Mouse (Mus musculus) layer of hippocampus, postnatal 10 days (tissue): ENCODE measurements around the gene Ddx27. TPM values are rescaled to one million over a fixed set of nuclear protein-coding genes. Genes with fewer than 3 reads are reported as not detected.
"Not testable (repeated sequence)": the region's sequence is repeated elsewhere in the genome, so short reads cannot be mapped to it uniquely, and the experiment has no call there.

ENCODE experiments used
- DNase-seq, 2 experiments: peaks; one replicate each; pipeline ENCODE4 v3.0.0; 2021; ENCODE audit warnings: low spot score in 2 of 2
- long read RNA-seq: library from polyadenylated mRNA; stranded (forward); transcript quantifications from one replicate; pipeline ENCODE4 v2.0.0, GENCODE M21; 2023
- total RNA-seq, 2 experiments: library from RNA; stranded (reverse); gene quantifications; 2 replicates each; pipeline ENCODE4 v1.2.3; 2021

The Ddx27 gene
- 10 to 100 TPM; 34.8 to 36.1 TPM for total RNA-seq
- long read RNA-seq, transcript Ddx27-201 (21 exons, 2,714 nt), result major isoform, 21 of 32 reads
- long read RNA-seq, partial matches to known transcripts, result 1 of 32 reads
- long read RNA-seq, other reads (novel, unspliced or antisense), result 9 of 32 reads

GRCm38 (mm10) chr2:167014702-167015381 lies at the start of gene Ddx27:
Ddx27 (plus strand) TSS chr2:167015193.
- DNase-seq, result peak; percentile 92 to 93

DNA sequence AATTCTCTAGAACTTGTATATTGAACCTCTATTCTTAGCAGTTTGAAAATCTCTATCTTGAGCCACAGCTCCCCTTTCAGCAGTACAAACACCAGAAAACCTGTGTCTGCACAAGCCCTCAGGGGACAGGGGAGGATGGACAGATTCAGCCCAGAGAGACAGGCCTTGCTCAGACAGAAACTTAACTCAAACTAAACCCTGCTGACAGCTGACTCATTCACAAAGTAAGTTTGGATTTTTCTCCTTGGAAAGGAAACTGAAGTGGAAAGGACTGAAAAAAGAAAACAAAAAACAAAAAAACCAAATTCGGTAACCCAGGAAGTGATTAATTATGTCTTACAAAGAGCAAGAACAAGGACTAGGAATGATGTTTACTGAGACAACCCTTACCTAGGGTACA lies 41.8 kb upstream of the Ddx27 start:
- DNase-seq, result no peak

DNA sequence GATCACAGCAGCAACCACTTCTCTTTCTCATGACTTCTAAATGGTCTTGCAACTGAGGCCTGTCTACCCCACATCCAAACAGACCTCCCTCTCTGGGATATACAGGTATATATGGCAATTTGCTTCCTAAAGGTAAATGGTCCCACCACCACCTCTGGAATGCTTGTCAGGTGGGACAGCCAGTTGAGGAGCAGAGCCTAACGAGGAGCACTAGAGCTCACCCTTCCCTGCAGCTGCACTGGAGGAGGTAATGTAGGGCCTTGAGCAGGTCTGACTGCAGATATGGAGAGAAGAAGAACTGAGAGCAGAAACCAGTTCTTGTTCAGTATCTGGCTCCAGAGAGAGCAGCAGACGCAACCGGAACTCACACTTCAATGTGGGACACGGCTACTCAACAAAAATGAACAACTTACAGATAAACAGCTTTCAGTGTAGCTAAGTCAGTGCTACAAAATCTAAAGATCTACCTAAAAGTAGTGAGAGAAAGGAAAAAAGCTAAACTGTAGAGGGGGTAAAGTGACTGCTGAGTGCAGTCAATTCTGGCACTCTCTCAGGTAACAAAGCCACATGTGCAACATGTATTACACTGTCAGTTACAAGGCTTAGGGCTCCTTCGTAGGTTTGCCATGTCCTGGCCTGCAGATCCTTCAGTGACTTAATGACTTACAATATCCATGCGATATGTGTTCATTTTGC lies 40.7 kb upstream of the Ddx27 start:
- DNase-seq, result no peak

DNA sequence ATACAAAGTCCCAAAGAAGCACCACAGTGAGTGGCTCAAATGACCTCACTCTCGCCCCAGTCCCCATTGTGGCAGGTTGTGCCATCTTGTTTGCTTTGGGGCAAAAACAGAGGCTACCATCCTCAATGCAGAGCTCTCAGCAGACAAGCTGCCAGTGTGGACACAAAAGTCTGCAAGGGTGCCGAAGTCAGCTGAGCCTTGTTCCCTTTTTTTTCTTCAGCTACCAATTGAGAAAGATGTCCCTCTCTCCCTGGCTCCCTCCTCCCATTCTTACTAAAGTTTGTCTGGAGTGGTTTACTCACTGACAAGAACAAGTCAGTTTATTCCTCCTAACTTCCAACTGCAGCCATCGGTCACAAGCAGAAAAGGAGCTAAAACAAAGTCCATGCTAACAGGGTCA lies 38.6 kb upstream of the Ddx27 start:
- no peak for DNase-seq

DNA sequence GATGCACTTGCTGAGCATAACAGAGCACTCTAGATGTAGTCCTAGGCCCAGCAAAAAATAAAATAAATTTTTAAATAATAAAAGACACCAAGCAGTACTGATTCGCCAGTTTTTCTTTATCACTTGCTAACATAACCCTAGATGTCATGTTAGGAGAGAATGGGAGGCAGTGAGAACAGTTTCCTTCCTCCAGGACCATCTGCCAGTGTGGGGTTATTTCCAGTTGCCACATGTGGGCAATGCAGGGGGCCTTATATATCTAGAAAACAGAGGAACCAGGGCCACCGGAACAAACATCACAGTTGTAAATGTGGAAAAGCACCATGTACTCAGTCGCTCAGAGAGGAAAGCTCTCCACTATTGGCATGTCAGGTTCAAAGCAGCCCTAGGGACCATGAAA lies 37.5 kb upstream of the Ddx27 start:
- no peak for DNase-seq

DNA sequence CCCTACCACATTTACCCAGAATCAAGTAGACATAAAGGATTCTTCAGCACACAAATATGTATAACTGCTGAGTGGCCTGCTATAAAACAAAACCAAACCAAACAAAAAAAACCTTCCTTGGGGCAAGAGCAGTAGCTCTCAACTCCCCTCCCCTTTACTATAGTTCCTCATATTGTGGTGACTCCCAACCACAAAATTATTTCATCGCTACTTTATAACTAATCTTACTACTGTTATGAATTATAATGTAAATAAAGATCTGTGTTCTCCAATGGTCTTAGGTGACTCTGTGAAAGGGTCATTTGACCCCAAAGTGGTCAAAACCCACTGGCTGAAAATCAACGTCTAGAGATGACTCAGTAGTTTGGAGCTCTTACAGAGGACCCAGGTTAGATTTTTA lies 34.8 kb upstream of the Ddx27 start:
- no peak for DNase-seq

DNA sequence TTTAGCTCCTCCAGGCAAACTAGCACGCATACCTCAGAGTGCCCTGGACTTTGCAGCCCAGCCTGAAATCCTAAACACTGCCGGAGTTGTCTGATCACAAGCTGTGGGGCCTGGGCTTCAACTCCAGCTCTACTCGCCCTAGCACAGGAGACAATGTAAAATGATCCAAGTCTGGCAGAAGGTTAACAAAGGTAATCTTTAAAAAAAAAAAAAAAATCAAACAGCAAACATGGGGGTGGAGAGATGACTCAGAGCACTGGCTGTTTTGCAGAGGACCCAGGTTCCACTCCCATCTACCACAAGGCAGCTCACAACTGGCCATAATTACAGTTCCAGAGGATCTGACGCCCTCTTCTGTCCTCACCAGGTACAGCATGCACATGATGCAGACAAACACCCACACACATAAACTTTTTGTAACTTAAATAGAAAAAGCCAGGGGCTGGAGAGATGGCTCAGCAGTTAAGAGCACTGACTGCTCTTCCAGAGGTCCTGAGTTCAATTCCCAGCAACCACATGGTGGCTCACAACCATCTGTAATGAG lies 31.6 kb upstream of the Ddx27 start:
- no peak for DNase-seq

DNA sequence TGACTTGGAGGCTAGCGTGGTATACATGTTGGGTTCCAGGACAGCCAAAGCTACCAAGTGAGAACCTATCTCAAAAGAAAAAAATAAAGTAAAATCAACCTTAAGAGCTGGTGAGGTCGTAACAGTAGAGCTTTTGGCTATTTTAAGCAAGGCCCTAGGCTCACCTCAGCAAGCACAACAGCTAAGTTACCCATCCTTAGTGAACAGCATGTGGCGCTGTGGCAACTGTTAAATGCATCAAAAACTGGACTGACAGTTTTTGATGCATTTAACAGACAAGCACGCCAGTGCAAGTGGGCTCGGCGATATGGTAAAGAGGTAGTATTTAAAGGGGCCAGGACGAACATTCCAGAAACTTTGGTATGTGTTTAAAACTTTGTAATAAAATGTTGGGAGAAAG lies 24.1 kb upstream of the Ddx27 start:
- DNase-seq, result no peak

DNA sequence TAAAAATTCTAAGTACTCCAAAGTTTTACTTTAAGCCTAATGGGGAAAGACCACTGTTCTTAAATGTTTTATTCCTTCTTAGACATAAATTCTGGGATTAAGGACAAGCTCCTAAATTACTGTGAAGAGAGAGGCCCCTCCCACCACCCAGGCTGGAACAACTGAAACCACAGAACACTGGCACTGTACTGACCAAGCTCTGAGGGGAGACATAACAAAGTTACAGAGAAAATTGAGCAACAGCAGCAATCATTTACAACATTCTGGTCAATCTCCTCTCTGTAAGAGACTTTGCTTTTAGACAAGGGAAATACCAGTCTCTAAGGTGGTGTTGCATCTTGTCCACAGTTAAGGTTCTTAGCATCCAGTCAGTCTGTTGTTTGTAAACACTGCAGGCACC lies 23.0 kb upstream of the Ddx27 start:
- DNase-seq, result no peak

DNA sequence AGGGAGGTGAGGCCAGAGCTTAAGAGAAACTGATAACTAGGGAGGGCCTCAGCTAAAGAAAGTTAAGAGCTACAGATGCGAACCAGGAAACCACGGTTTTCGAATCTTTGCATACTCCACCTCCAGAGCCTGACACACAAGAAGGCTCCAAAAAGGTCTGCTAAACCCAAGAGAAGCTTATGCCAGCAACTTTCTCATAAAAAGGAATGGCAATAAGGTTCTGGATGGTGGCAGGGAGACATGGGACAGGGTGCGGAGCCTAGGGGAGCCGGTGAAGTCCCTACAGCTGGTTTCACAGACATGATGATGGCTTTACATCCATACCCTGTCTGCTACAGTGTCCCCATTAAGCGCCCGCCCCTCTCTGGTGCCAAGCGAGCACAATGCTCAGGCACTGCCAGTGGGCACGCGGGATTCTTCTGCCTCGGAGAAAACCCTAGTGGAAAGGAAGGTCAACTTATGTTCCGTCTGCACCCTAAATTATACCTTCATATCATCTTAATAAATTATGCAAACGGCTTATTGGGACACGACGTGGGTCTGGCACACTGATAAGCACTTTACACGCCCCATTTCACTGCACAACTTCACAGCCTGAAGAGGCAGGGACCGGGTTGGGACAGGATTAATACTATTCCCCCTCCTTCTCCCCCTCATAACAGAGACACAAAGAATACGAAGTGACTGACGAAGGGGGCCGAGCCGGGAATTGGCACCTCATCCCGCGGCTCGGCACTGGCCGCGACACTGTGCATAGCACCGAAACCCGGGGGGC lies 19.8 kb upstream of the Ddx27 start:
- peak in 1 of 2 experiments; percentile 51 for DNase-seq

- DNase-seq, result peak; percentile 92 to 96
Observed at GRCm38 (mm10) chr2:166995796-166996532, 19.0 kb upstream of the Ddx27 start, which contains the start of gene Stau1. Stau1 (minus strand) TSS chr2:166996299.

DNA sequence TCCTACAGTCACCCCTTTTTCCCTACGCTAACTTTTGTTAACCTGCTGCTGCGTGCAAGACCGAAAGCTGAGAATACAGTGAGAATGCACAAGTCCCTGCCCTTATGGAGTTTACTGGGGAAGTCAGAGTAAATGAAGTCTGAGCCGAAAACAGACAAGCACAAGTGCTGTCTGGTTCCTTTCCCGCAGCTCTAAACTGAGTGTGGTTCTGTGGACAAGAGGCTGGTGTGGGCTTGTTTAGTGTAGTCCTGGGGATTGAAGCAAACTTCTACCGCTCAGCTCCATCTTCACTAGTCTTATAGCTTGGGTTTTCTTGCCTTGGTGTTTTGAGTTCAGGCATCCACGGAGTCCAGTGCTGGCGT lies 18.5 kb upstream of the Ddx27 start:
- no peak for DNase-seq

DNA sequence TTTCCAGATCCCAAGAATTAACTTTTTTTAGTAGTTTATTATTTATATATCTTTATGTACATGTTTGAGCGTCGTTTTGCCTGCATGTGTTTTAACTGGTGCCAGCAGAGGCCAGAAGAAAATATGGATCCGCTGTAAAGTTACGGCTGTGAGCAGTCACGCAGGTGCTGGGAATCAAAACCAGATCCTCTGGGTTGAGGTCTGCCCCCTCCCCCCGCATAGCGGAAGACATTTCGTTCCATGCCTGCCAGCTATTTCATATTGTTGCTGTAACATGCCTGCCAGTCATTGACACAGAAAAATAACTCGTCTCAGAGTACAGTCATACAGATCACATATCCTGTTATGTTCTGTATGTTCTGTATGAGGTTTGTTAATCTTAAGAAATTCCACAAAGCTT lies 13.5 kb upstream of the Ddx27 start:
- no peak for DNase-seq

DNA sequence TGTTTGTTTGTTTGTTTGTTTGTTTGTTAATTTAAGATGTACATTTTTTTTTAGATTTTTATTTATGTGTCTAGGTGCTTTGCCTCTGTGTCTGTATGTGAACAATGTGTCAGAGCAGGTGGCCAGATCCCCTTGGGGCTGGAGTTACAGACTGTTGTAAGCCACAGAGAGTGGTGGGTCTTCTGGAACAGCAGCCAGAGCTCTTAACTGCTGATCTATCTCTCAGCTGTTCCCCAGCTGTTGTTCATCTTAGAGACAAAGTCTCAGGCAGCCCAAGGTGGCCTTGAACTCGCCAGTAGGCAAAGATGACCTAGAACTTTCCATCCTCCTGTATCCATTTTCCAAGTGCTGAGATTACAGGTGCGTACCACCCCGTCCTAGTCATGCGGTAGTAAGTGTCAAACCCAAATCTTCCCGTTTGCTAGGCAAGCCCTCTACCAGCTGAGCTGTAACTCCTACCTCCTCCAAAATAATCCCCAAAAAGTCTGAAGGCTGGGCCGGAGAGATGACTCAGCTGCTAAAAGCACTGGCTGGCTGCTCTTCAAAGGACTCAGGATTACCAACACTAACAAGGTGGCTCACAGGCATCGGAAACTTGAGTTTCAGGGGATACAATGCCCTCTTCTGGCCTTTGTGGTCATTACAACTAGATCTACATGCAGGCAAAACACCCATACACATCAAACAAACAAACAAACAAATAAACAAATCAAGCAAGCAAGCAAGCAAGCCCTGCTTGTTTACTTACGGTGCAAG lies 10.7 kb upstream of the Ddx27 start:
- DNase-seq, result peak; percentile 61 to 69

DNA sequence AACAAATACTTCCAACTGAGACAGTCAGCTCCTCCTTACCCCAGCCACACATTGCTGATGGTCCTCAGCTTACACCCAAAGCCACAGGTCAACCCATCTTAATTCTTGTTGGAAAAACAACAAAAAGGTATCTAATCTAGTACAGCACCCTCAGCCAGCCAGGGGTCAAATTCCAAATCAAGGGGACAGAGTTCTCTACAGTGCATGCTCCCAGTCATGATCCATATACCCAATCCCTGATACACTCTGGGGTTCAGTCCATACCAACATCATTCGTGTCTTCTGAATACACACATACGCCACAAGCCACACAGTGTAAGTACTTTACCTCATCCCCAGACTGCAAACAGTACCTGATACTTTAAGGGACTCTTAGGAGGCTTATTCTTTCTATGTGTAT lies 8.6 kb upstream of the Ddx27 start:
- no peak for DNase-seq

DNA sequence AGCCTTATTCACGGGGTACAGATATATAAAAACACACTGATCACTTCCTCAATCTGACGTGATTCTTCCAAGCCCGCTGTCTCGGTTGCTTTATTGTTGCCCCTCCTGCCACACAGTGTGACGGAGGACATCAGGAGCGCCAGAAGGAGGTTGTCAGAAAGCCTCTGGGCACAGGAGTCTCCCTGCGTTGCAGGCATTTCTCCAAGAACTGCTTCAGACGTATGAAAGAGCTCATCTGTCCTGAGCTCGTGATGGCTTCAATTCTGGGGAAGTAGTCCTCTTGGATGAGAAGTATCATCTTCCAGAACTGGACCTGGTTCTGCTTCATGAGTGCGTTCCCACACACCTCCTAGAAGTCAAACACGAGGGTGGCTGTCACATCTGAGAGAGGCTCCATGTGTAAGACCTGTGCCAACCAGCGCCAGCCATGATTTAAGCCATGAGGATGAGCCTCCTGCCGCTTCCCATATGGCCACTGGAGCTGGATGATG lies 7.9 kb upstream of the Ddx27 start:
- peak in 1 of 2 experiments; percentile 20 for DNase-seq

DNA sequence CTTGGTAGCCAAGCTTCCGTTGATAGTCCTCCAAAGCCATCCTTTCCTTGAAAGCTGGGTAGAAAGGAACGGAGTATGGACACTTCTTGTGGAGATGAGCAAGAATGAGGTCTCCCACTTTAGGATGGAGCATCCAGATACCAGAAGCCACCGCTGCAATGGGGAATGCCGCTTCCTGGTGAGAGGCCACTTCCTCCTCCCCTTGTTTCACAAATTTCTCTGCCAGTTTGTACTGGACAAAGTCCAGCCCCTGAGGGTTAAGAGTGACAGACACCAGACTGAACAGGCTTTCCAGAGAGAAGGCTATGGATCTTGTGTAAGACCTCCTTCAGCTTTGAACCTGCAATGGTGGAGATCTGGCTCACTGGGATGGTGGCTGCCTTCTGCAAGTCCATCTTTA lies 7.4 kb upstream of the Ddx27 start:
- not testable (repeated sequence) for DNase-seq

DNA sequence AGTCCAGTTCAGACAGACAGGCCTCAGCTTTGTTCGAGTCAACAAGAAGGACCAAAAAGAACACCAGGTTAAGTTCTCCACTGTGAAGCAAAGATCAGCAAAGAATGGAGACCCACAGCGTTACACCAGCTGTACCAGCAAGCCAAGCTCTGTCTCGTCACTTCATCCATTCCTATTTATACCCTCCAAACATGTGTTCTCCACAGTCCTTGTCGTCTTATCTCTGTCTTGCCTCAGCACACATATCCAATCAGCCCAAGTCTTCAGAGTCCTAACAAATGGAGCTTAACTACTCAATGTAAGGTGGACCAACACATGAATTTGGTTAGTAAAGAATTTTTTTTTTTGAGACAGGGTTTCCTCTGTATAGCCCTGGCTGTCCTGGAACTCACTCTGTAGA lies 5.5 kb upstream of the Ddx27 start:
- no peak for DNase-seq

GRCm38 (mm10) chr2:167010546-167010945 lies 4.4 kb upstream of the Ddx27 start:
- no peak for DNase-seq

- no peak for DNase-seq
Observed at GRCm38 (mm10) chr2:167015382-167015718, 357 bp downstream of the Ddx27 start.
